Mouse (Mus musculus) olfactory bulb, adult 2 months (tissue): ENCODE results near the gene Gm45234. TPM values are rescaled to one million over a fixed set of nuclear protein-coding genes. Genes with fewer than 3 reads are reported as not detected.

Experiments used
- H3K27ac ChIP-seq: fragments of 200-500 bp; 2 replicates; pipeline ENCODE4 v1.5.1; 2012; ENCODE audit warnings: low read depth, low read length; ENCODE audit not compliant: insufficient read depth
- H3K4me1 ChIP-seq: fragments of 200-500 bp; 2 replicates; pipeline ENCODE4 v1.6.1; 2012; ENCODE audit warnings: low read length; ENCODE audit not compliant: control insufficient read depth, insufficient read depth
- H3K4me3 ChIP-seq: fragments of 200-500 bp; 2 replicates; pipeline ENCODE4 v1.5.1; 2012; ENCODE audit warnings: mild to moderate bottlenecking, low read depth, low read length, moderate library complexity; ENCODE audit not compliant: insufficient read depth
- CTCF ChIP-seq: fragments of 200-500 bp; IDR thresholded peaks from 2 replicates; pipeline ENCODE4 v1.5.1; 2012; ENCODE audit warnings: low read depth, mild to moderate bottlenecking, low read length, moderate library complexity; ENCODE audit not compliant: insufficient read depth
- POLR2A ChIP-seq: fragments of 200-500 bp; IDR thresholded peaks from 2 replicates; pipeline ENCODE4 v1.6.1; 2012; ENCODE audit warnings: mild to moderate bottlenecking, low read depth, low read length, moderate library complexity; ENCODE audit not compliant: insufficient read depth
- whole genome bisulfite sequencing: fragments of 180-500 bp; shearing (Covaris S2); methylation state at CpG from one replicate; pipeline ENCODE4 v1.1.7; 2018; 5-methylcytosine and 5-hydroxymethylcytosine counted together
- polyA plus RNA-seq: library from polyadenylated mRNA; stranded (reverse); fragments of >200 nt; gene quantifications from 2 replicates; pipeline ENCODE4 v1.2.4, GENCODE M21; 2012; ENCODE audit warnings: low replicate concordance; ENCODE audit not compliant: missing spikeins, insufficient read depth, insufficient read length

Gene Gm45234
- polyA plus RNA-seq, 1 experiment, result not detected

GRCm38 (mm10) chr6:124787722-124788121, 31.9 kb upstream of the Gm45234 start:
- no peak overlapping the region for H3K4me3 ChIP-seq
- no peaks in the 10 kb centered on the region for H3K4me1 ChIP-seq
- no peak for TF ChIP-seq CTCF
- TF ChIP-seq POLR2A, result no peak
- H3K27ac ChIP-seq, result no peak overlapping the region
- WGBS, result 80% methylated on average over 10 of the region's 10 CpGs

- peaks cover 4% of the 10 kb centered on the region; the same call in 1 of the 2 replicates for H3K4me1 ChIP-seq
- 47% methylated on average over 8 of the region's 8 CpGs for WGBS
- TF ChIP-seq CTCF (no peak), POLR2A (no peak)
- no peak overlapping the region for H3K27ac ChIP-seq
- H3K4me3 ChIP-seq, result no peak overlapping the region
Measured at GRCm38 (mm10) chr6:124786756-124787420, 31.1 kb upstream of the Gm45234 start.

GRCm38 (mm10) chr6:124782436-124782835, 26.6 kb upstream of the Gm45234 start:
- H3K4me3 ChIP-seq, result no peak overlapping the region
- H3K4me1 ChIP-seq, result peaks cover 18% of the 10 kb centered on the region
- TF ChIP-seq CTCF, result no peak
- no peak for TF ChIP-seq POLR2A
- 24% methylated on average over 6 of the region's 6 CpGs for WGBS
- no peak overlapping the region for H3K27ac ChIP-seq

- Histone ChIP-seq H3K4me1 (peaks cover 18% of the 10 kb centered on the region), H3K27ac (no peak overlapping the region), H3K4me3 (no peak overlapping the region)
- no peak for TF ChIP-seq POLR2A
- TF ChIP-seq CTCF, result no peak
- WGBS, result 66% methylated on average over 7 of the region's 7 CpGs
Measured at GRCm38 (mm10) chr6:124780917-124781316, 25.1 kb upstream of the Gm45234 start.

- Histone ChIP-seq H3K27ac (peak overlapping the region; percentile 55; the same call in 1 of the 2 replicates), H3K4me1 (peaks cover 18% of the 10 kb centered on the region), H3K4me3 (peak overlapping the region; percentile 28)
- 11% methylated on average over 10 of the region's 10 CpGs for WGBS
- TF ChIP-seq CTCF (no peak), POLR2A (no peak)
Measured at GRCm38 (mm10) chr6:124779984-124780416, 24.2 kb upstream of the Gm45234 start.

- Histone ChIP-seq H3K4me1 (peaks cover 18% of the 10 kb centered on the region), H3K4me3 (peak within 1 kb of the TSS; percentile 28), H3K27ac (peak within 1 kb of the TSS; percentile 55; the same call in 1 of the 2 replicates)
- 1% methylated on average over 23 of the region's 23 CpGs for WGBS
- no peak for TF ChIP-seq POLR2A
- TF ChIP-seq CTCF, result no peak
Measured at GRCm38 (mm10) chr6:124779222-124779983, 23.6 kb upstream of the Gm45234 start, which contains the start of gene Lrrc23. Gene Lrrc23 (minus strand): TSS chr6:124779727.

- 93% methylated on average over 15 of the region's 15 CpGs for WGBS
- Histone ChIP-seq H3K4me3 (no peak overlapping the region), H3K27ac (peak overlapping the region; percentile 87; the same call in 1 of the 2 replicates), H3K4me1 (peaks cover 39% of the 10 kb centered on the region)
- TF ChIP-seq POLR2A (no peak), CTCF (no peak)
Measured at GRCm38 (mm10) chr6:124770511-124770910, 14.7 kb upstream of the Gm45234 start.

- H3K4me1 ChIP-seq, result peaks cover 39% of the 10 kb centered on the region
- no peak for TF ChIP-seq CTCF
- no peak for TF ChIP-seq POLR2A
- peak overlapping the region; percentile 87 for H3K27ac ChIP-seq
- WGBS, result 40% methylated on average over 7 of the region's 7 CpGs
- peak overlapping the region; percentile 81 for H3K4me3 ChIP-seq
Measured at GRCm38 (mm10) chr6:124770013-124770412, 14.2 kb upstream of the Gm45234 start.
